Mouse (Mus musculus): ENCODE results near the gene Setmar.

Setmar gene

GRCm38 (mm10) chr6:108114971-108115370, 50.1 kb downstream of the Setmar start:
- no peak for DNase-seq (ENCODE audit: low read depth, low spot score)

DNA sequence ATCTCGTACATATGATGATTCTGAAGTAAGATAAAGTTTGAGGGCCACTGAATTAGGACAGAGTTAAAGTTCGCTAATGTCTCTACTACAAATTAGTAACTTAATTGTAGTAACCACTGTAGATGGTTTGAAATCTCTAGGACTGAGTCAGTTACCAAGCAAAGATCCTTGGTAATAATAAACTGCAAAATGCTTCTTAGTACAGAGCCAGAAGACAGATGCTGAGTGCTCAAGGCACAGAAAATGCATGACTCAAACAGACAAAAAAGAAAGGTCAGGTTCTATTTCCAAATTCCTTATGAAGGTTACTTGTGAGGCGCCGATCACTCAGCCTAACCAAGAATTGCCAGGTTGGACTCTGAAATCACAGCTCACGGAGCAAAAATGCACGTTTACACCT, 53.0 kb downstream of the Setmar start:
- no peak for DNase-seq (ENCODE audit: low read depth, low spot score)

- DNase-seq (ENCODE audit: low read depth, low spot score) = no peak
These were observed 60.6 kb downstream of the Setmar start for GRCm38 (mm10) chr6:108125474-108125873.

DNA sequence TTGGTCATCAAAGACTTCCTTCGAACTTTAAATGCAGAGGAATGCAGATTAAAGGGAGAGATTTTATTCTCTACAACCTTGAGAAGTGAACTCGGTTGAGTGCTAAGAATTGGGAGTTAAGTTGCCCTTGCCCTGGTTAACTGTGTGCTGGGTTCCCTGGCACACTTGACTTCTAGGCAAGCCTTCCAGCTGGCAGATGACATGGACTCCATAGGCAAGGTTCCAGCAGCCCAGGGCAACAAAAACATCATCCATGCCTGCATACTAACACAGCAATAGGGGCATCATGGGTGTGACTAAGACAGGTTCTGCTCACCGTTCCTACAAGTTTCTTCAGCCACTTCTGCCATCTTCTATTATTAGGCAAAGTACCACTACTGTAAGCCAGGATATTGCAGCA, 61.8 kb downstream of the Setmar start:
- no peak for DNase-seq (ENCODE audit: low read depth, low spot score)
